Mouse (Mus musculus) G1E (cell line): ENCODE data around the gene Dysf.

Experiments
- CTCF ChIP-seq: IDR thresholded peaks from 2 replicates; pipeline ENCODE4 v1.5.1; 2012; ENCODE audit warnings: low read depth, low read length, inconsistent platforms, mixed read lengths
- GATA1 ChIP-seq: IDR thresholded peaks from 2 replicates; pipeline ENCODE4 v1.6.1; 2012; ENCODE audit warnings: borderline replicate concordance, low read length, inconsistent platforms, mixed read lengths
- GATA2 ChIP-seq: IDR thresholded peaks from 2 replicates; pipeline ENCODE4 v1.6.1; 2012; ENCODE audit warnings: low read depth, low read length, inconsistent platforms, borderline replicate concordance
- POLR2AphosphoS5 ChIP-seq: IDR thresholded peaks from 2 replicates; pipeline ENCODE4 v1.6.1; 2012; ENCODE audit warnings: low read depth, low read length, inconsistent platforms; ENCODE audit not compliant: insufficient replicate concordance
- TAL1 ChIP-seq: conservative IDR thresholded peaks from 2 replicates; pipeline ENCODE4 v1.6.1; 2012; ENCODE audit warnings: low read depth, low read length, inconsistent platforms, mixed read lengths

DNA sequence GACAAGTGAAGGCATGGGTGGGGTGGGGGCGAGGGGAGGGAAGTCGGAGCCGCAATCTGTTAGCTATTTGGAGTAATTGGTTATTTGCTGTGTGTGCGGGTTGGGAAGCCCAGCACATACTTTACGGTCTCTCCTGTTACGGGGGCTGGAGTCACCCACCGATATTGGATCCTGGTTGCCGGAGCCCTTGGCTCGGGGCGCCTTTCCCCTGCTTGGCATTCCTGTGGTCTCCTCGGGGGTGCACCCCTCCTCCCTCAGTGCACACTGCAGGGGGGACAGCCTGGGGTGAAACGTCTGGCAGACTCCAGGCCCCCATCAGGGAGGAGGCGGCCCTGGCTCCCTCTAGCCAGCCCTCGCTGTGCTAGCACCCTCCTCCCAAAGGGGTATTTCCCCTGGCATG, 159.2 kb downstream of the Dysf start:
- TF ChIP-seq POLR2AphosphoS5: no peak
- no peak for TF ChIP-seq CTCF
- TF ChIP-seq GATA1: no peak
- TF ChIP-seq TAL1: no peak
- TF ChIP-seq GATA2: no peak
